Mouse (Mus musculus): Measurements from ENCODE around the gene Vti1a. TPM values are rescaled to one million over a fixed set of nuclear protein-coding genes. Genes with fewer than 3 reads are reported as not detected.

Vti1a gene
- polyA plus RNA-seq, 1 experiment from 2014 or later = 26.1 TPM

- DNase-seq (ENCODE audit: low spot score) (no peak), ATAC-seq (ENCODE audit: insufficient read depth, low FRiP score, low TSS enrichment) (no peak)
- no peak overlapping the region for H3K4me3 ChIP-seq (ENCODE audit: low read depth, low read length)
- H3K9me3 ChIP-seq (ENCODE audit: control insufficient read depth, low read length) = no peaks in the 10 kb centered on the region
- H3K4me2 ChIP-seq (ENCODE audit: low read depth) = no peak overlapping the region
- no peak overlapping the region for H3K27ac ChIP-seq (ENCODE audit: low read depth, low read length)
- H3K27me3 ChIP-seq (ENCODE audit: control insufficient read depth, insufficient read depth, low read length) = no peaks in the 10 kb centered on the region
- peaks cover 10% of the 10 kb centered on the region for H3K4me1 ChIP-seq (ENCODE audit: control insufficient read depth, insufficient read depth, low read length)
- no peak overlapping the region for H3K9ac ChIP-seq (ENCODE audit: low read length)
- WGBS = 19% methylated on average over 15 of the region's 15 CpGs
- H3K36me3 ChIP-seq (ENCODE audit: control insufficient read depth, insufficient read depth, low read length) = no peaks in the 10 kb centered on the region
Observed at GRCm38 (mm10) chr19:55491126-55492076, 175.3 kb downstream of the Vti1a start.

GRCm38 (mm10) chr19:55496333-55496732, 180.2 kb downstream of the Vti1a start:
- DNase-seq (ENCODE audit: low spot score) (no peak), ATAC-seq (ENCODE audit: insufficient read depth, low FRiP score, low TSS enrichment) (no peak)
- Histone ChIP-seq H3K27me3 (ENCODE audit: control insufficient read depth, insufficient read depth, low read length) (no peaks in the 10 kb centered on the region), H3K36me3 (ENCODE audit: control insufficient read depth, insufficient read depth, low read length) (no peaks in the 10 kb centered on the region), H3K4me2 (ENCODE audit: low read depth) (no peak overlapping the region), H3K4me3 (ENCODE audit: low read depth, low read length) (no peak overlapping the region), H3K9me3 (ENCODE audit: control insufficient read depth, low read length) (no peaks in the 10 kb centered on the region), H3K9ac (ENCODE audit: low read length) (no peak overlapping the region), H3K4me1 (ENCODE audit: control insufficient read depth, insufficient read depth, low read length) (peaks cover 5% of the 10 kb centered on the region), H3K27ac (ENCODE audit: low read depth, low read length) (no peak overlapping the region)
- WGBS = 41% methylated on average over 9 of the region's 9 CpGs

GRCm38 (mm10) chr19:55499179-55499863, 183.2 kb downstream of the Vti1a start:
- Histone ChIP-seq H3K4me2 (ENCODE audit: low read depth) (no peak overlapping the region), H3K27ac (ENCODE audit: low read depth, low read length) (no peak overlapping the region), H3K27me3 (ENCODE audit: control insufficient read depth, insufficient read depth, low read length) (no peaks in the 10 kb centered on the region), H3K4me1 (ENCODE audit: control insufficient read depth, insufficient read depth, low read length) (0 out of 2 replicates have a peak, but pooled peaks cover 4% of the 10 kb centered on the region), H3K36me3 (ENCODE audit: control insufficient read depth, insufficient read depth, low read length) (no peaks in the 10 kb centered on the region), H3K4me3 (ENCODE audit: low read depth, low read length) (no peak overlapping the region), H3K9me3 (ENCODE audit: control insufficient read depth, low read length) (no peaks in the 10 kb centered on the region), H3K9ac (ENCODE audit: low read length) (no peak overlapping the region)
- no peak for ATAC-seq (ENCODE audit: insufficient read depth, low FRiP score, low TSS enrichment)
- WGBS = 66% methylated on average over 18 of the region's 18 CpGs
- no peak for DNase-seq (ENCODE audit: low spot score)

- no peak for ATAC-seq (ENCODE audit: insufficient read depth, low FRiP score, low TSS enrichment)
- WGBS = 63% methylated on average over 4 of the region's 4 CpGs
- Histone ChIP-seq H3K9ac (ENCODE audit: low read length) (no peak overlapping the region), H3K27ac (ENCODE audit: low read depth, low read length) (no peak overlapping the region), H3K27me3 (ENCODE audit: control insufficient read depth, insufficient read depth, low read length) (no peaks in the 10 kb centered on the region), H3K4me3 (ENCODE audit: low read depth, low read length) (no peak overlapping the region), H3K4me2 (ENCODE audit: low read depth) (no peak overlapping the region), H3K4me1 (ENCODE audit: control insufficient read depth, insufficient read depth, low read length) (no peaks in the 10 kb centered on the region), H3K36me3 (ENCODE audit: control insufficient read depth, insufficient read depth, low read length) (no peaks in the 10 kb centered on the region; the same call in 1 of the 2 replicates), H3K9me3 (ENCODE audit: control insufficient read depth, low read length) (no peaks in the 10 kb centered on the region)
- no peak for DNase-seq (ENCODE audit: low spot score)
Observed at GRCm38 (mm10) chr19:55501985-55502384, 185.9 kb downstream of the Vti1a start.

GRCm38 (mm10) chr19:55503771-55504170, 187.7 kb downstream of the Vti1a start:
- no peaks in the 10 kb centered on the region for H3K9me3 ChIP-seq (ENCODE audit: control insufficient read depth, low read length)
- no peak for ATAC-seq (ENCODE audit: insufficient read depth, low FRiP score, low TSS enrichment)
- H3K27ac ChIP-seq (ENCODE audit: low read depth, low read length) = no peak overlapping the region
- H3K9ac ChIP-seq (ENCODE audit: low read length) = no peak overlapping the region
- H3K36me3 ChIP-seq (ENCODE audit: control insufficient read depth, insufficient read depth, low read length) = no peaks in the 10 kb centered on the region; the same call in 1 of the 2 replicates
- no peak overlapping the region for H3K4me2 ChIP-seq (ENCODE audit: low read depth)
- no peaks in the 10 kb centered on the region for H3K4me1 ChIP-seq (ENCODE audit: control insufficient read depth, insufficient read depth, low read length)
- H3K4me3 ChIP-seq (ENCODE audit: low read depth, low read length) = no peak overlapping the region
- 79% methylated on average over 4 of the region's 4 CpGs for WGBS
- DNase-seq (ENCODE audit: low spot score) = no peak
- H3K27me3 ChIP-seq (ENCODE audit: control insufficient read depth, insufficient read depth, low read length) = no peaks in the 10 kb centered on the region

GRCm38 (mm10) chr19:55507748-55508147, 191.7 kb downstream of the Vti1a start:
- Histone ChIP-seq H3K9me3 (ENCODE audit: control insufficient read depth, low read length) (no peaks in the 10 kb centered on the region), H3K4me1 (ENCODE audit: control insufficient read depth, insufficient read depth, low read length) (no peaks in the 10 kb centered on the region), H3K4me2 (ENCODE audit: low read depth) (no peak overlapping the region), H3K36me3 (ENCODE audit: control insufficient read depth, insufficient read depth, low read length) (no peaks in the 10 kb centered on the region; the same call in 1 of the 2 replicates), H3K27me3 (ENCODE audit: control insufficient read depth, insufficient read depth, low read length) (no peaks in the 10 kb centered on the region), H3K27ac (ENCODE audit: low read depth, low read length) (no peak overlapping the region), H3K4me3 (ENCODE audit: low read depth, low read length) (no peak overlapping the region), H3K9ac (ENCODE audit: low read length) (no peak overlapping the region)
- DNase-seq (ENCODE audit: low spot score) = no peak
- WGBS = 82% methylated on average over 16 of the region's 16 CpGs
- no peak for ATAC-seq (ENCODE audit: insufficient read depth, low FRiP score, low TSS enrichment)

GRCm38 (mm10) chr19:55508239-55508638, 192.1 kb downstream of the Vti1a start:
- WGBS = 91% methylated on average over 4 of the region's 4 CpGs
- no peak overlapping the region for H3K27ac ChIP-seq (ENCODE audit: low read depth, low read length)
- ATAC-seq (ENCODE audit: insufficient read depth, low FRiP score, low TSS enrichment) = no peak
- DNase-seq (ENCODE audit: low spot score) = no peak
- H3K36me3 ChIP-seq (ENCODE audit: control insufficient read depth, insufficient read depth, low read length) = no peaks in the 10 kb centered on the region; the same call in 1 of the 2 replicates
- H3K9me3 ChIP-seq (ENCODE audit: control insufficient read depth, low read length) = no peaks in the 10 kb centered on the region
- H3K27me3 ChIP-seq (ENCODE audit: control insufficient read depth, insufficient read depth, low read length) = no peaks in the 10 kb centered on the region
- no peak overlapping the region for H3K4me3 ChIP-seq (ENCODE audit: low read depth, low read length)
- H3K4me1 ChIP-seq (ENCODE audit: control insufficient read depth, insufficient read depth, low read length) = no peaks in the 10 kb centered on the region
- no peak overlapping the region for H3K4me2 ChIP-seq (ENCODE audit: low read depth)
- H3K9ac ChIP-seq (ENCODE audit: low read length) = no peak overlapping the region

- ATAC-seq (ENCODE audit: insufficient read depth, low FRiP score, low TSS enrichment) (no peak), DNase-seq (ENCODE audit: low spot score) (no peak)
- Histone ChIP-seq H3K4me2 (ENCODE audit: low read depth) (no peak overlapping the region), H3K9me3 (ENCODE audit: control insufficient read depth, low read length) (no peaks in the 10 kb centered on the region), H3K4me3 (ENCODE audit: low read depth, low read length) (no peak overlapping the region), H3K9ac (ENCODE audit: low read length) (no peak overlapping the region), H3K27me3 (ENCODE audit: control insufficient read depth, insufficient read depth, low read length) (no peaks in the 10 kb centered on the region), H3K27ac (ENCODE audit: low read depth, low read length) (no peak overlapping the region), H3K4me1 (ENCODE audit: control insufficient read depth, insufficient read depth, low read length) (no peaks in the 10 kb centered on the region), H3K36me3 (ENCODE audit: control insufficient read depth, insufficient read depth, low read length) (no peaks in the 10 kb centered on the region; the same call in 1 of the 2 replicates)
- 87% methylated on average over 5 of the region's 5 CpGs for WGBS
Observed at GRCm38 (mm10) chr19:55508965-55509364, 192.9 kb downstream of the Vti1a start.

All from neural tube, embryonic 11.5 days (tissue).